Mouse (Mus musculus) kidney, embryonic 14.5 days (tissue): ENCODE data around the gene Trpc4. TPM values are rescaled to one million over a fixed set of nuclear protein-coding genes. Genes with fewer than 3 reads are reported as not detected.

ENCODE experiments used
- ATAC-seq: fragments of 200-750 bp; cut with Nextera tagmentation; 2 replicates; pipeline ENCODE4 v1.8.0; 2017; ENCODE audit warnings: moderate number of reproducible peaks, mild to moderate bottlenecking, moderate TSS enrichment, moderate library complexity; ENCODE audit not compliant: low FRiP score, low TSS enrichment
- H3K27ac ChIP-seq: fragments of 300-500 bp; sonication (generic); 2 replicates; pipeline ENCODE4 v1.5.1; 2014; ENCODE audit warnings: low read depth, mild to moderate bottlenecking, low read length, moderate library complexity, mixed read lengths
- H3K27me3 ChIP-seq: fragments of 300-500 bp; sonication (generic); 2 replicates; pipeline ENCODE4 v1.6.1; 2014; ENCODE audit warnings: mild to moderate bottlenecking, low read length; ENCODE audit not compliant: control insufficient read depth, insufficient read depth
- H3K36me3 ChIP-seq: fragments of 300-500 bp; sonication (generic); 2 replicates; pipeline ENCODE4 v1.6.1; 2014; ENCODE audit warnings: low read length, mixed read lengths; ENCODE audit not compliant: control insufficient read depth, insufficient read depth
- H3K4me1 ChIP-seq: fragments of 300-500 bp; sonication (generic); 2 replicates; pipeline ENCODE4 v1.6.1; 2014; ENCODE audit warnings: low read length, mixed read lengths; ENCODE audit not compliant: control insufficient read depth, insufficient read depth
- H3K4me2 ChIP-seq: fragments of 300-500 bp; sonication (generic); replicated peaks from 2 replicates; pipeline ENCODE4 v1.6.1; 2014; ENCODE audit warnings: low read depth, mild to moderate bottlenecking, low read length
- H3K4me3 ChIP-seq: fragments of 300-500 bp; sonication (generic); 2 replicates; pipeline ENCODE4 v1.5.1; 2014; ENCODE audit warnings: mild to moderate bottlenecking, low read length
- H3K9ac ChIP-seq: fragments of 300-500 bp; sonication (generic); 2 replicates; pipeline ENCODE4 v1.6.1; 2014; ENCODE audit warnings: low read depth, mild to moderate bottlenecking, low read length, moderate library complexity
- H3K9me3 ChIP-seq: fragments of 300-500 bp; sonication (generic); 2 replicates; pipeline ENCODE4 v1.6.1; 2016; ENCODE audit warnings: low read length; ENCODE audit not compliant: control insufficient read depth
- WGBS: fragments of 180-500 bp; shearing (Covaris S2); extraction: QIAGEN DNeasy Blood & Tissue Kit; methylation state at CpG from one replicate; pipeline ENCODE4 v1.1.7; 2014; 5-methylcytosine and 5-hydroxymethylcytosine counted together
- polyA plus RNA-seq: library from polyadenylated mRNA; unstranded; fragments of >200 nt; fragmentation: Nextera tagmentation; extraction: Ambion mirVana; gene quantifications from 2 replicates; pipeline ENCODE4 v1.2.1, GENCODE M21; 2014

Trpc4 gene
- polyA plus RNA-seq, 1 experiment from 2014 or later = 0.88 TPM

DNA sequence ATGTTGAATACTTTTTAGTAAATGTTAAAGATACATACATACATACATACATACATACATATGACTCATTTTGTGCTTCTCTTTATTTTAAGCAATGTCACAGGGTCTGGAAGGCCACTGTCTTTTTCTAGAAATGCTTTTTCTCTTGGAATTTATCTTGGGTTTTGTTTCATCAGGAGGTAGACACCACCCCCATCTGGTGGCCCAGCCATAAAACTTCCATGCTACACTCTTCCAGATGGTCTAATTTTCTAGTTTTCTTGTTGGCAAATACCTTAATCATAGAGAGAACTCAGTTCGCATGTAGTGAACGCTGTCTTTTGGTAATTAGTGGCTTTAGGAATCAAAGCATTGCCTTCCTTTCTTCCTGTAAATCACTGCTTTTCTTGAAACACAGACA is 158.2 kb downstream of the Trpc4 start:
- H3K4me1 ChIP-seq = no peaks in the 10 kb centered on the region
- no peak overlapping the region for H3K4me2 ChIP-seq
- no peak overlapping the region for H3K4me3 ChIP-seq
- WGBS = 79% methylated on average over 2 of the region's 2 CpGs
- no peaks in the 10 kb centered on the region for H3K27me3 ChIP-seq
- no peaks in the 10 kb centered on the region for H3K36me3 ChIP-seq
- no peak overlapping the region for H3K27ac ChIP-seq
- no peak overlapping the region for H3K9ac ChIP-seq
- H3K9me3 ChIP-seq = no peaks in the 10 kb centered on the region
- no peak for ATAC-seq

DNA sequence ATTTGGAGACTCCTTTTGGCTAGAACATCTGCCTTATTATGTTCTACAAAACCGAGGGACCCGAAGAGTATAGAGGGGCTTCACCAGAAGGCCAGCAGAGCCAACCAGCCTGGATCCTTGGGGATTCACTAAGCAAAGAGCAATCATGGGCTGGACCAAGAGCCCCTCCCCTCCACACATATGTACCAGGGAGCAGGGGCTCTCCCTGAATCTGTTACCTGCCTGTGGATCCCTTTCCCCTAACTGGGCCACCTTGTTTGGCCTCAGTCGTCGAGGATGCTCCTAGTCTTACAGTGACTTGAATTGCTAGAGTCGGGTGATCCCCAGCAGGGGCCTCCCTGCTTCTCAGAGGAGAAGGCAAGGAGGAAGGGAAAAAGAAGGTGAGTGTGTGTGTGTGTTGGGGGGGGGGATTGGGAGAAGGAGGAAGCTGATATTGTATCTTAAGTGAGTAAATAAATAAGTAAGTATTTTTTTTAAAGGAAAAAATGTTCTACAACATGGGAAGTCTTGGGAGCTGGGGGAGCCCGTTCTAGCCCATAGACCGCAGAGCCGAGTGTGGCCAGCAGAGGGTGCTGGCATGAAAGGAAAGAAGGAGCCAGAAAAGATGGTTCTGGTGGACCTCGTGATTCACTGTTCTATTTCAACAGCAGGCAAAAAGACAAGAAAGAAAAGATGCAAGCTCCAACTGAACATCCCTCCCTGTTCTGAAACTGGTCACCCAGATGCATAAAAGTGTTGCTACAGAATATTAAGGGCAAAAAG is 197.2 kb downstream of the Trpc4 start:
- Histone ChIP-seq H3K9me3 (no peaks in the 10 kb centered on the region), H3K9ac (no peak overlapping the region), H3K27me3 (no peaks in the 10 kb centered on the region), H3K36me3 (no peaks in the 10 kb centered on the region), H3K27ac (no peak overlapping the region), H3K4me2 (no peak overlapping the region), H3K4me1 (no peaks in the 10 kb centered on the region), H3K4me3 (no peak overlapping the region)
- WGBS = 25% methylated on average over 9 of the region's 9 CpGs
- peak; percentile 52; the same call in 1 of the 2 replicates for ATAC-seq

DNA sequence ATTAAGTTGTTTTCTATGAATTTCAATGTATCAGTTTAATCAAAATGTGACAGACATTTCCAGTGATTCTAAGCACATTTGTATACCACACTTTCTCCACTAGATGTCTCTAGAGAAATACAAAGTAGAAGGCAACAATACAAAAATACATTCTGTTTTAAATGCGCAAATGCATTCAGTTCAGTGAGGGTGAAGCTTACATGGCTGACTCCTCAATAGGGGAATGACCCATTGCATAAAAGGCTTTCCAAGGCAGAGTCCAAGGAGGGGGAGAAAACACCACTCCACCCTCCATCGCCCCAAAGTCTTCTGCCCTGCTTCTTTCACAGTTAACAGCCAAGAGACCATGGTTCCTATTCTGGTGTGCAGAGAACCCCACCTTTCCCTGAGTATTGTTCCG is 201.7 kb downstream of the Trpc4 start:
- no peak overlapping the region for H3K27ac ChIP-seq
- 65% methylated on average over 3 of the region's 3 CpGs for WGBS
- no peaks in the 10 kb centered on the region for H3K27me3 ChIP-seq
- no peak overlapping the region for H3K4me2 ChIP-seq
- no peak overlapping the region for H3K9ac ChIP-seq
- no peaks in the 10 kb centered on the region for H3K36me3 ChIP-seq
- H3K9me3 ChIP-seq = no peaks in the 10 kb centered on the region
- no peak for ATAC-seq
- H3K4me1 ChIP-seq = no peaks in the 10 kb centered on the region
- no peak overlapping the region for H3K4me3 ChIP-seq

DNA sequence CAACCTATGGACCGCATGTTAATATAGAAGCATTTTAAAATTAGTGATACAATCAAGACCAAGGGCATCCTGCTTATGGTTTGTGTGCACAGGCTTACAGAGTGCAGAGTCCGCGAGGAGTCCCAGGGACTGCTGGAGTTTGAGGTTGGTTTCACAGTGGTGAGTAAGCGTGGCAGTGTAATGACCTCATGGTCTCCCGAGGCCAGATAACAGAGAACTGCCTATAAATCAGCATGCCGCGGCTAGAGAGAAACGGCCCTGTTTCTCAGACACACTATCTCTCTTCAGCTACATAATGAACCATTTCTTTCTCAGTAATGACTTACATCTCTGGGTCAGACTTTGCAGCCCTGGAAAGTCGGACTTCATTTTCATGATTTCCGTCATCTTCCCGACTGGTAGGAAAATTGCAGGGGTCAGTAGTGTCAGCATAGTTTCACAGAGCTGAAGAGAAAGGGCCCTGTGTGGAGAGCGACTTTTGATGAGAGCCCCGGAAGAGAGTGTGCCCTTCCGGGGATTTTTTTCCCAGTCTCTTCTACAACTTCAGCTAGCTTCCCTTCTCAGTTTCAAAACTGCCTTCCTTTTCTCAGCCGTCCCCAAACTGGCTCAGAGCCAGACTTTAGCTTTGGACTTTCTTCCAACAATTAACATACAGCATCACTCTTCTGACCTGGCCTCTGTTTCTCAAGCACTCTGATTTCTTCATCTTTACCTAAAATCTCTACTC is 202.8 kb downstream of the Trpc4 start:
- peak; percentile 92 for ATAC-seq
- no peak overlapping the region for H3K4me3 ChIP-seq
- no peaks in the 10 kb centered on the region for H3K4me1 ChIP-seq
- H3K27me3 ChIP-seq = no peaks in the 10 kb centered on the region
- H3K27ac ChIP-seq = peak overlapping the region; percentile 52; the same call in 1 of the 2 replicates
- WGBS = 12% methylated on average over 15 of the region's 15 CpGs
- peak overlapping the region; percentile 9; the same call in 1 of the 2 replicates for H3K4me2 ChIP-seq
- H3K9me3 ChIP-seq = no peaks in the 10 kb centered on the region
- H3K36me3 ChIP-seq = no peaks in the 10 kb centered on the region
- no peak overlapping the region for H3K9ac ChIP-seq

DNA sequence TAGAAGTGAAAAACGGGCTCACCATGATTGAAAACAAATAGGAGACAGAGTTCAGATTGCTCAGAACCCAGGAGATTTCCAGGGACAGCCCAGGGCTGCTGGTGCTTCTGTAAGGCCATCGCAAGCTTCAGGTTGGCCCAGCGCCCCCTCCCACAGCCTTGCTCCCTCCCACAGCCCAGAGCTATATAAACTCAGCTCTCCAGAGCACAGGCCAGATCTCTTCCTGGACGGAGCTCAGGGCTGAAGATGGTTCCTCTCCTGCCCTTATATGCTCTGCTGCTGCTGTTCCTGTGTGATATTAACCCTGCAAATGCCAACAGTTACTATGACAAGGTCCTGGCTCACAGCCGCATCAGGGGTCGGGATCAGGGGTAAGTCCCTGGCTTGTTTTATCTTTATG is 205.1 kb downstream of the Trpc4 start, which contains the start of gene Postn:
Gene Postn, plus strand, starts transcription at position 213 of the 400 bp plus-strand sequence.
- Histone ChIP-seq H3K9me3 (no peaks in the 10 kb centered on the region), H3K4me1 (no peaks in the 10 kb centered on the region), H3K9ac (peak within 1 kb of the TSS; percentile 23; the same call in 1 of the 2 replicates), H3K4me3 (peak within 1 kb of the TSS; percentile 18; the same call in 1 of the 2 replicates), H3K4me2 (peak within 1 kb of the TSS; percentile 13), H3K27ac (no peak within 1 kb of the TSS), H3K27me3 (no peaks in the 10 kb centered on the region), H3K36me3 (no peaks in the 10 kb centered on the region)
- ATAC-seq = no peak; the same call in 1 of the 2 replicates
- WGBS = 33% methylated on average over 6 of the region's 6 CpGs

DNA sequence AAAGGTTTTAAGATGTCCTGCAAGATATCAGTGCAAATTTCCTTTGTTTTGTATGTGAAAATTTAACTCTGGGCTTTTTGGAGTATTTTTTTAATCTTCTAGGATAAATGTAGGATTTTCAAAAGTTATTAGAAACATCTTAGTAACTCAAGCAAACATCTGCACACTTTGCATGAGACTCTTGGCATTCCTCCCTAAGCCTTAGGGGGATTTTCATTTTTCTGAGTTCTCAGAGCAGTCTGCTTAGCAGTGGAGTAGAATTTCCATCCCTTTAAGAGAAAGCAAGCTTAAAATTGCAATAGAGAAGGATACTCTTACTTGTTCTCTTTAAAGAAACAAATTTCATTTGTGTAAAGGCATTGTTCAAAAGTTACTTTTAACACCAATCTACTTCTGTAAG is 205.8 kb downstream of the Trpc4 start:
- H3K4me2 ChIP-seq = peak overlapping the region; percentile 13; the same call in 1 of the 2 replicates
- no peak overlapping the region for H3K27ac ChIP-seq
- no peaks in the 10 kb centered on the region for H3K27me3 ChIP-seq
- no peaks in the 10 kb centered on the region for H3K4me1 ChIP-seq
- peak overlapping the region; percentile 18; the same call in 1 of the 2 replicates for H3K4me3 ChIP-seq
- peak overlapping the region; percentile 23; the same call in 1 of the 2 replicates for H3K9ac ChIP-seq
- H3K36me3 ChIP-seq = no peaks in the 10 kb centered on the region
- ATAC-seq = no peak
- H3K9me3 ChIP-seq = no peaks in the 10 kb centered on the region

Other genes with a start within 250 kb of the Trpc4 start
- 67.1 and 79.6 TPM in 2 replicates for gene Postn, start 205.1 kb downstream of the Trpc4 start, polyA plus RNA-seq